Mouse (Mus musculus) central nervous system, embryonic 14 days (tissue): ENCODE data around the gene Ndst4. TPM values are rescaled to one million over a fixed set of nuclear protein-coding genes. Genes with fewer than 3 reads are reported as not detected.

Experiments
- polyA plus RNA-seq: library from polyadenylated mRNA; depleted of rRNA; stranded (reverse); fragments of >200 nt; gene quantifications from 2 replicates; pipeline ENCODE4 v1.2.3, GENCODE M21; 2012; rRNA removed

Gene Ndst4
- polyA plus RNA-seq = 1.9 and 2.7 TPM in 2 replicates

DNA sequence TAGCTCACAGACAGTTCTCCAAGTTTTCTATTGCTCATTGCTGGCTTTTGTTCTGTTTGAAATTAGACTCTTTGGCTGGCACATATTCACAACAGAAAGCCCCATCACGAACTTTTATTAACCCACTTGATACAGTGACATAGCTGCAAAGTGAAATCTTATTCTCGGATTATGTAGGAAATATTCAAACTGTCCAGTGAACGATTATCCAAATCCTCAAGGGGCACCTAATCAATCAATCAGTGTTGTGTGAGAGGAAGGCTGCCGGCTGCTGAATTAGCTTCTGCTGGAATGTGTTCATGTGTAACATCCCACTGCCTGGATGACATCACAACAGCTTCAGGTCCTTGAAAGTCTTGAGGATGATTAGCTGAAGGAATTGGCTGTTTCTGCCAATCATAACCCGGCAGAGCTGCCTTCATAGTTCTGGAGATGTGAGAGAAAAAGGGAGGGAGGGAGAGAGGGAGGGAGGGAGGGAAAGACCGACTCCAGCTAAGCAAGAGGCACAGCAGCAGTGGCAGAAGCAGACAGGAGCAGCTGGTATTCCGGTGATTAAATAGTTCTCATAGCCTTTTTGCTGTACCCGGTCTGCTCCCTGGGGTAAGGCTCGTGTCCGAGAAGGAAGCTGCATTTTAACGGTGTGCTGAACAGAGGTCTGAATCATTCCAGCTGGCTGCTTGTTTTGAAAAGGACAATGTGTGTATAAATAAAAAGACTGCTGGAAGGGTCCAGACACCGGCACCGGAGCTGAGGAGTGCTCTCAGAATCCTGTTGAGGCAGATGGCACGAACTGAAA is at the start of gene Ndst4:
Gene Ndst4, plus strand, starts transcription at position 476 of the 796 bp plus-strand sequence.

